22 mouse cellular contexts compared by ENCODE assay signal in the genomic region with DNA sequence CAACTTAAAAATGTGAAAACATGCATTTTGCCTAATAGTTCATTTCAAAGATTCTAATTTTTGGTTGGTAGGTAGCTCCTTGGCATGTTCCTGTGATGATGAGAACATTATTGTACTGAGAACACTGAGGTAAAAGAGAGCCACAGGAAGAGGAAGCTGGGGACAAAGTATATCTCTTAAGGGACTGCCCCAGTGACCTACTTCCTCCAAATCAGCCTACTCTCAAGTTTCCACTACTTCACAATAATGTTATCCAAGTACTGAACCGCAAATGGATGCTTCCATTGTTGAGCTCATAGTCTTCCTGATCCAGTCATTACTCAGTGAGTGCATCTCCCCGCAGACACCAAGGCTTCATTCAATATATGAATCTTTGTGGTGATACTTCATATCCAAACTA.
DNase-seq lines count a peak whose midpoint lies in the region; ATAC-seq lines count a peak whose summit lies in the region.
"Had no signal": no experiment of that assay in that cellular context is flagged by ENCODE, and none has a peak within 500 bp of the region (broad histone marks: within the 10 kb centered on the region; RNA-seq: fewer than 3 reads in every experiment).

No protein-coding gene starts in this region.

- DNase-seq in thymus, postnatal 0 days (ENCODE audit: low spot score): peak; percentile 43
- no peak for DNase-seq in thymus, postnatal 25 days
- peak; percentile 72 for DNase-seq in induced T-regulatory cell, adult 2 months (ENCODE audit: low read depth)
- no peak for DNase-seq in layer of hippocampus, postnatal 10 days (ENCODE audit: low spot score in 2 of 2)
- no peak for DNase-seq in left cerebral cortex, postnatal 25 days (ENCODE audit: low spot score in 2 of 2)
- DNase-seq: adrenal gland, postnatal 14 days; cerebellum, adult 9-11 months; gastrocnemius, postnatal 14 days; heart, adult 18-20 months; heart, postnatal 4 days; kidney, adult 11 months; layer of hippocampus, postnatal 36 days; lung, embryonic 14.5 days; right cerebral cortex, adult 18-20 months; thymus, postnatal 36 days had no signal

- intact Hi-C loops in left cerebral cortex, postnatal 25 days (cut with DNase I): no loop called here

- ATAC-seq in CD4-positive, CD25-positive, alpha-beta regulatory T cell, adult 4 months: peak; percentile 98
- ATAC-seq in neutrophil, adult 5-6 weeks (ENCODE audit: extremely low read depth, insufficient number of reproducible peaks, low FRiP score, poor library complexity, severe bottlenecking): peak; percentile 85
- no peak for ATAC-seq in frontal cortex, adult (ENCODE audit: low TSS enrichment)
- ATAC-seq: forebrain, embryonic 13.5 days; liver, embryonic 12.5 days; midbrain, embryonic 13.5 days; Patski had no signal

Comparison
In these comparisons a context has a peak if more than half of its experiments do, and no peak if none do; other contexts are left out.
1. DNase-seq: peak in thymus, postnatal 0 days (single experiment) and induced T-regulatory cell, adult 2 months (single experiment); none in thymus, postnatal 25 days (single experiment), layer of hippocampus, postnatal 10 days (0 of 2) and left cerebral cortex, postnatal 25 days (0 of 2).